ENCODE assay signal across 20 mouse cellular contexts in the genomic region with DNA sequence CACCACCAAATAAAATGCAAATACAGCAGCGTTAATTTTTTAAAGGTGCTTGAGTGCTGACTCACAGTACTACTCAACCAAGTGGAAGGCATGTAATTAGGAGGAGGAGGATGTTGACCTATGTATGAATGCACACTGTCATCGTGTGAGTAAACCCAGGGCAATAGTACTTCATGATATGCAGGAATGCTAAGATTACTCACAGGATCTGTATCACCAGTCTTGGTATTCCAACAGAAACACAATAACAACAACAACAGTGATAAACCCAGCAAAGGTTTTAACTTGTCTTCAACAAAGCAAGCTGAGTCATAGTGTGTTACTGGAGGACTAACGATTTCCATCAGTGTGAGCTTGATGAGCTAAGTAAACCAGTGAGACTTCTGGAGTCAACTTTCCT.
"Had no signal": no experiment of that assay in that cellular context is flagged by ENCODE, and none has a peak within 500 bp of the region (broad histone marks: within the 10 kb centered on the region; RNA-seq: fewer than 3 reads in every experiment).

No protein-coding gene starts in this region.

- H3K9me3 ChIP-seq: limb, embryonic 10.5 days; limb, embryonic 13.5 days; liver, embryonic 12.5 days; liver, embryonic 15.5 days; lung, embryonic 15.5 days; megakaryocyte, embryonic 14.5 days; midbrain, embryonic 10.5 days; midbrain, embryonic 13.5 days; neural tube, embryonic 13.5 days had no signal

- H3K36me3 ChIP-seq: limb, embryonic 10.5 days; limb, embryonic 13.5 days; liver, embryonic 12.5 days; liver, embryonic 15.5 days; lung, embryonic 15.5 days; midbrain, embryonic 10.5 days; midbrain, embryonic 13.5 days; neural tube, embryonic 13.5 days had no signal

- H3K27me3 ChIP-seq: limb, embryonic 13.5 days; liver, embryonic 12.5 days; liver, embryonic 15.5 days; lung, embryonic 15.5 days; megakaryocyte, embryonic 14.5 days; midbrain, embryonic 13.5 days; neural tube, embryonic 13.5 days had no signal

- ATAC-seq: liver, embryonic 12.5 days; midbrain, embryonic 13.5 days had no signal

- H3K27ac ChIP-seq: limb, embryonic 10.5 days; limb, embryonic 13.5 days; liver, embryonic 12.5 days; liver, embryonic 15.5 days; lung, embryonic 15.5 days; midbrain, embryonic 10.5 days; midbrain, embryonic 13.5 days; neural tube, embryonic 13.5 days had no signal

- H3K4me3 ChIP-seq: limb, embryonic 10.5 days; limb, embryonic 13.5 days; liver, embryonic 12.5 days; liver, embryonic 15.5 days; lung, embryonic 15.5 days; megakaryocyte, embryonic 14.5 days; midbrain, embryonic 10.5 days; midbrain, embryonic 13.5 days; neural tube, embryonic 13.5 days had no signal

- DNase-seq: kidney, adult 9 months; kidney, postnatal 14 days; kidney, postnatal 4 days; liver; lung, adult 18-20 months; lung, postnatal 10 days; lung, postnatal 36 days; retina, postnatal 1 day; right cerebral cortex, postnatal 25 days; thymus, adult 18-20 months; thymus, postnatal 36 days had no signal

- H3K9ac ChIP-seq: limb, embryonic 13.5 days; liver, embryonic 12.5 days; liver, embryonic 15.5 days; lung, embryonic 15.5 days; midbrain, embryonic 13.5 days; neural tube, embryonic 13.5 days had no signal

- H3K4me2 ChIP-seq: limb, embryonic 13.5 days; liver, embryonic 12.5 days; liver, embryonic 15.5 days; lung, embryonic 15.5 days; midbrain, embryonic 13.5 days; neural tube, embryonic 13.5 days had no signal

- H3K4me1 ChIP-seq: limb, embryonic 10.5 days; limb, embryonic 13.5 days; liver, embryonic 12.5 days; liver, embryonic 15.5 days; lung, embryonic 15.5 days; midbrain, embryonic 10.5 days; midbrain, embryonic 13.5 days; neural tube, embryonic 13.5 days had no signal
